Mouse (Mus musculus) lung, postnatal 14 days (tissue): ENCODE measurements around the gene Mapk8.
"Not testable (repeated sequence)": the region's sequence is repeated elsewhere in the genome, so short reads cannot be mapped to it uniquely, and the experiment has no call there.

ENCODE experiments used
- DNase-seq: peaks from one replicate; pipeline ENCODE4 v3.0.0; 2021

Mapk8 gene

DNA sequence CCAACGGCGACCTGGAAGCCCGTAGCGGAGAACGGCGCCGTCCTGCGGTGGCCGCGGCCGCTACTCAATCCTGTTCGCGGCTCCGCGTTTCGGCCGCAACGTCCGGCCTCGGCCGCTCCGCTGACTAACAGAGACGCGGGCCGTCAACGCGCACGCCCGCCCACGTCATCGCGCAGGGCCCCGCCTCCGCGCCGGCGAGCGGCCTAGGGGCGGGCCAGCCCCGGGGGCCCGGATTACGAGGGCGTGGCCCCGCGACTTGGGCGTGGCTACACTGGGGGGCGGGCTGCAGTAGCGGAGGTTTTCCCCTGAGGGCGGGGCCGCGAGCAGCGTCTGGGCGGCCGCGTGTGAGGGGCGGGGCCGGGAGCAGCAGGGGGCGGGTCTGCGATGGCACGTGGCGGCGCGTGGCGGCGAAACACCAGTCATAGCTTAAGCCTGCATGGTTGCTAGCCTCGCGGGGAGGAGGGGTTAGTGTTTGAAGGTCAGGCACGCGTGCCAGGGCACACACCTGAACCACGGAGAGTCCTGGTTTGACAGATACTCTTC lies at the start of gene Mapk8:
Gene Mapk8 (minus strand): TSS at position 132 of the 543 bp plus-strand sequence.
- peak; percentile 99 for DNase-seq

DNA sequence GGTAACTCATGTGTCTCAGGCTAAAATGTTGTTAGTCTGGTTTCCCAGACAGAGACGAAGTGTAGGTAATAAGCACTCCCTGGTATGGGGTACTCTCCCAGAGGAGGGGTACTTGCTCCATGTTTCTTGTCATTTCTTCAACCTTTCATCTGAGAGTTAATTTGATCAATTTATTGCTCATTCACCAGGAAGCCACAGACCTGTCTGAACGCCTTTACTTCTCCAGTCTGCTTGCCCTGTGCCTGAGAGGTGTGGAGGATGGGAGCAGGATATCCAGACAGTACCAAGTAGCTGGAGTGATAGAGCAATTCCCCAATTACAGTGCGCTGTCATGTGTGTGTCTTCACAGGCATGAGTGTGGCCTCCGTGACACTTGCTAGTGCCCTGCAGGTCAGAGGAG lies 48.3 kb upstream of the Mapk8 start:
- no peak for DNase-seq

GRCm38 (mm10) chr14:33487805-33488550 lies 41.0 kb upstream of the Mapk8 start:
- DNase-seq = peak; percentile 38

DNA sequence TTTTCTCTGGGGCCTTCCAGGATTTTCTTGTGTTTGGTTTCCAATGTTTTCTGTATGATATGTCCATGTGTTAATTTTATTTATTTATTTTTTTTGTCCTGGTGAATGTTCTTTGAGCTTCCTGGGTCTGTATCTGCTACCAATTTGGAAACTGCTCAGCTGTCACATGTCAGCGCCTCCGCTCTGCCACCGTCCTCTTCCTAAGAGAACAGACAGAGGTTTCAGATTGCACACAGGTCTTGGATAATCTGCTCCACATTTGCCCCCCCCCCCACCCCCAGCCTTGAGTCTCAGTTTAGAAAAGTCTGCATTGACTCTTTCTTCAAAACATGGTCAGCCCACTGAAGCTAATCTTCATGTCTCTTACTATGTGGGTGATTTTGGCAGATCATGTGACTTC lies 35.0 kb upstream of the Mapk8 start:
- no peak for DNase-seq

GRCm38 (mm10) chr14:33476094-33476760 lies 29.3 kb upstream of the Mapk8 start:
- DNase-seq = no peak

- no peak for DNase-seq
These were observed 27.5 kb upstream of the Mapk8 start for GRCm38 (mm10) chr14:33474461-33474860.

DNA sequence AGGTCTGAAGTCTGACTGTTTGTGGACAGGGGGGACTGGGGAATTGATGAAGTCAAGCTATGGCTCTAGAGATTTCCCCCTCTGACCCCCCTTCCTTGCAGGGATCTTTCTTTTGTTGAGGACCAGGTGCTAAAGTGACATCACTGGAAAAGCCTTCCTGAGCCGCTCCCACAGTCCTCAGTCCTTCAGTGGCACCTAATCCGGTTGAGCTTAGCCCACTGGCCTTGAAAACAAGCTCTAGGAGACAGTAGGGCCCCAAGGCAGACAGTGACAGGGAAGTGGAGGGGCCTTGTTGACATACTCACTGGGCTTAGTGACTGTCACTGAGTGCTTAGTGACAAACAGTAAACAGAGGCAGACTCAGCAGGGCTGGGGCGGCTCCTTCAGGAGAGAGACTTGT lies 24.4 kb upstream of the Mapk8 start, which contains the start of gene Frmpd2:
Gene Frmpd2 (plus strand): TSS at position 366 of the 400 bp plus-strand sequence.
- DNase-seq = no peak

DNA sequence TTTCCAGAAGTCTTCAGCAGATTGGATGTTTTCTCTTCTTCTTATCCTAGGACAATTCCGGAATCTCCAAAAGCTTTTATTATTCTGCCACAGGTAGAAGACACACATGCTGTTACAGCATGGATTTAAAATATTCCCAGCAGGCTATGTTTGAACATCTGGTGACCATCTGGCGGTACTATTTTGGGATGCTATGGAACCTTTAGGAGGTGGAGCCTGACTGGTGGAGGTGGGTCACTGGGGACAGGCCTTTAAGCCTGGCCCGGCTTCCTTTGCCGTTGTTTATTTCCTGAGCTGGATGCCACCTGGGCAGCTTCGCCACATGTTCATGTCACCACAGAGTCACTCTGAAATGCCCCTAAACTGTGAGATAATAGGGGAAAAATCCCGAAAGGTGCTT lies 20.8 kb upstream of the Mapk8 start:
- DNase-seq = no peak

DNA sequence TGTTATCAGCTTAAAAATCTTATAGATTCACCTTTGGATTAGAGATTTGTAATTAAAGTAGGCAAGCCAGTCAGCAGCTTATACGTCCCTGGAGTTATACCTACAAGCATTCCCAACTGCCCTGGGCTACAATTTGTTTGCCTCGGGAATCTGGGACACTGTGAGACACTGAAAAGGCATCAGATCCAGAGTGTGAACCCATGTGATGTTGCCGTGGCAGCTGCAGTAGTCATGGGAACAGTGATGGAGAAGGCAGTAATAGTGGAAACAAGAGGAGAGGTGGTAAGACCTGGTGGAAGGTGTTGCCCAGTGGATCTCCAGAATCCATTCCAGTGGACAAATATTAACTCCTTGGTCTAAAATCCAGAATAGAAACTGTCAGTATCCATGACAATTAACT lies 16.7 kb upstream of the Mapk8 start:
- no peak for DNase-seq

DNA sequence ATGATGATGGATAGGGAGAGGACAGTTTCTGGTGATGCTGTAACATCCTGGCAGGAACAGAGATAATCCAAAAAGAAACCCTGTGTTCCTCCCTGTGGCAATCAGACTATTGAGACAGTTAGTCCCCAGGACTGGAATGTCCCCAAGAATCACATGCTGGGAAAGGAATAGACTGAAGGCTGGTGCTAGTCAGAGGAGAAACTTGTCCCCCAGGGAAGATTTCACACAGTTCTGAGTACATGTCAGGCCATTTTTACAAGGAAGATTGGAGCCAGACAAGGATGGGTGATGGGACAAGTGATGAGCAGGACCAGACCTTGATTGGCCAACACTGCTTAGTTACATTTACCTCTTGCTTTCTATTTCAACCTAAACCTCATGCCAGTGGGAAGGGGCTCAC lies 3.4 kb upstream of the Mapk8 start:
- no peak for DNase-seq

DNA sequence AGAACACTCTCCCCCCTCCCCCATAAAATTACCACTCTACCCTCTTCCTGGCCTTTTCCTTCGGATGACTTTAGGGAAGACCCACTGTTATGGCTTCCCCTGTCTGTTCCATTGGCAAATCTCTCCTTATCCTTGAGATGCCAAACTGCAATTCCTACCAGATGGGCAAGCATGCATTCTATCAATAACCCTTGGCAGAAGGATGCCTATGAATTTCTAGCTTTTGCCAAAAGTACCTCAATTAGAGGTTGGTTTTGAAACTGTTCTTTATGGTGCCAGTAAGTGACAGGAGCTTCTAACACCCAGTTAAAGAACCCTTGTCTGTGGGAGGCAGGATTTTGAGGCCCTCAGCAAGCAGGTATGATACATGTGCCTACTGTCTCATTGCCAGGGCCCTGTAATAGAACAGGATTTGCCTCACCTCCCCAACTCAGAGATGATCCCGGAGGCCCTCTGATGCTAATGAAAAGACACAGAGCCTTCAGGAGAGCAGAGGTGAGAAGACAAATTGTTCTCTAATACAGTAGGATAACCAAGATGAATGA lies 2.4 kb upstream of the Mapk8 start:
- no peak for DNase-seq

GRCm38 (mm10) chr14:33448276-33448675 lies 1.3 kb upstream of the Mapk8 start:
- DNase-seq = no peak

DNA sequence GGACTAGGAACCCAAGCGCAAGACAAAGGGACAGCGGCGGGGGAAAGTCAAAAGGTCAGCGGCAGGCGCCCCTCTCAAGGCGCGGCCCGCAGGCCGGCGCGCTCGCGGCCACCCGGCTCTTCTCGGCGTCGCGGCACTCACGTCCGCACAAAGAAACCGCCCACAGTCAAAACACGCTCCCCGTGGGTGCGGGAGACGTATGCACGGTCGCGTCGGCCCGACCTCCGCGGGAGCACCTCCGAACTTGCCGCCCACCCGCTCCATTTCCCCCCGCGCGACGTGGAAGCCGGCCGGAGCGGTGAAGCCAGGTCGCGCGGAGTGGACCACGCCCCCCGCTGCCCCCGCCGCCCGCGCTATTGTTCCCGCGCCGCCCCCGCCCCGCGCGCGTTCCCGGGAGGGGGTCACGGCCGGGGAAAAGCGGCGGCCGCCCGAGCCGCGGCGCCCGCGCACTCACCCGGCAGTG lies 366 bp downstream of the Mapk8 start:
- no peak for DNase-seq

- no peak for DNase-seq
These were observed 996 bp downstream of the Mapk8 start for GRCm38 (mm10) chr14:33445962-33446361.

GRCm38 (mm10) chr14:33443780-33444179 lies 3.2 kb downstream of the Mapk8 start:
- DNase-seq = no peak

DNA sequence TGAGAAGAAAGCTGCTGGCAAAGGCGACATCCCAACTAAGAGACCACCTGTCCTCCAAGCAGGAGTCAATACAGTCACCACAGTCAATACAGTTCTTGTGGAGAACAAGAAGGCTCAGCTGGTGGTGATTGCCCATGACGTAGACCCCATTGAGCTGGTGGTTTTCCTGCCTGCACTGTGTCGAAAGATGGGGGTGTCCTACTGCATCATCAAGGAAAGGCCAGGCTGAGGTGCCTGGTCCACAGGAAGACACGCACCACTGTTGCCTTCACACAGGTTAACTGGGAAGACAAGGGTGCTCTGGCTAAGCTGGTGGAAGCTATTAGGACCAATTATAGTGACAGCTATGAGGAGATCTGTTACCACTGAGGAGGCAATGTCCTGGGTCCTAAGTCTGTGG lies 14.5 kb downstream of the Mapk8 start:
- not testable (repeated sequence) for DNase-seq

DNA sequence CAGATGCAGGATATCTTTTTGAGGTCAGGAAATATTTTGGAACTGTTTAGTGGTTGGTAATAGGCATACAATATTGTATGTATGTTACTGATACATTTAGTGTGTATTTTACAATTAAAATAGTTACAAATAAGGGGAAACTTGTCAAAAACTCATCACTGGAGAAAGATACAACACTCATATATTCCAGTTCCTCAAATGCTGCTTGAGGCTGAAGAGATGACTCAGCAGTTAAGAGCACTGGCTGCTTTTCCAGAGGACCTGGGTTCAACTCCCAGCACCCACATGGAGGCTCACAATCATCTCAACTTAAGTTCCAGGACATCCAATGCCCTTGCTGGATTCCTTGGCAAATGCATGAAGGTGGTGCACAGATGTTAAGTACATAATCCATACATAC lies 22.8 kb downstream of the Mapk8 start:
- no peak for DNase-seq

- DNase-seq = no peak
These were observed 24.0 kb downstream of the Mapk8 start for GRCm38 (mm10) chr14:33423003-33423402.

- DNase-seq = no peak
These were observed 28.5 kb downstream of the Mapk8 start for GRCm38 (mm10) chr14:33418311-33418909.

DNA sequence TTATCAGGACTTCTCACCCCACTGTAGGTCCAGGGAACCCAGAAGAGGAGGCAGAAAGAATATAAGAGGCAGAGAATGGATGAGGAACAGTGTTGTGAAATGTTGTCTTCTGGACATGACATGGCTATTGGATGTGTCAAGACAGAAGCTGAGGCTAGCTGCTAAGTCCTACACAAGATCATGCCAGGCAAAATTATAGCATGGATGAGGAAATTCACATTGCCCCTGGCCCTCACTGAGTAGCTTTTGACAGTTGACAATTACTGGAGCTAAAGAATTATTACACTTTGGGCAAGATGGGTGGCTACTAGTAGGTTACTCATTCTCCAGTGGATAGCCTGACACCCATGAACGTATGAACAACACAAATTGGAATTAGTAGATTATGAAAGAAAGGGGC lies 31.2 kb downstream of the Mapk8 start:
- no peak for DNase-seq

- DNase-seq = peak; percentile 6
These were observed 44.6 kb downstream of the Mapk8 start for GRCm38 (mm10) chr14:33402331-33402730.

DNA sequence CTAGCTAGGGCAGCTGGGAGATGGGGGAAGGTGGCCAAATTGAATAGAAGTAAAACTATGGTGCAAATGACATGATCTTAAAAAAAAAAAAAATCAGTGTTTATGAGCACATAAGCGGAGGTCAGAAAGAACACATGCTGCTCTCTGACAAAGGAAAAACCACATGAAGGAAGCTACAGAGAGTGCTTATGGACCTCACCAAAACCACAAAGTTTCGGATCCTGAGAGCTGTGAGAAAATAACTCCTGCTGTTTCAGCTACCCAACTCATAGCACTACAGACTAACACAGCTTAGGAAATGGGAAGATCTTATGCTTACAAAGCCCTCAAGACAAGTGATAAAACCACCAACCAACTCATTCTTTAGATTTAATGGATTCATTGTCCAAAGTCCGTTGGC lies 46.9 kb downstream of the Mapk8 start:
- no peak for DNase-seq
